Mouse (Mus musculus): ENCODE measurements around the gene Dact1. TPM values are rescaled to one million over a fixed set of nuclear protein-coding genes. Genes with fewer than 3 reads are reported as not detected.

Dact1 gene
- 26.6 and 28.6 TPM in 2 replicates for polyA plus RNA-seq (2014; fragmentation: Nextera tagmentation; extraction: Ambion mirVana)

GRCm38 (mm10) chr12:71309581-71310067, at the start of gene Dact1:
TSS of gene Dact1 (plus strand) at chr12:71309884.
- no peaks in the 10 kb centered on the region for H3K9me3 ChIP-seq (replicated peaks; ENCODE audit: control insufficient read depth, low read length)
- H3K4me3 ChIP-seq (ENCODE audit: low read depth, low read length), result peak within 1 kb of the TSS; percentile 88
- H3K9ac ChIP-seq (replicated peaks; ENCODE audit: low read length), result peak within 1 kb of the TSS; percentile 93
- peak within 1 kb of the TSS; percentile 81 for H3K4me2 ChIP-seq (ENCODE audit: low read depth, low read length)
- peak within 1 kb of the TSS; percentile 94 for H3K27ac ChIP-seq (replicated peaks; ENCODE audit: low read depth, low read length)
- no peaks in the 10 kb centered on the region; the same call in none of the 2 replicates for H3K4me1 ChIP-seq (ENCODE audit: control insufficient read depth, insufficient read depth, low read length)
- H3K36me3 ChIP-seq (replicated peaks; ENCODE audit: control insufficient read depth, insufficient read depth, low read depth, low read length), result no peaks in the 10 kb centered on the region; the same call in 1 of the 2 replicates
- DNase-seq (ENCODE audit: low spot score) (peak; percentile 91), ATAC-seq (replicated peaks; ENCODE audit: insufficient number of reproducible peaks, low FRiP score, low TSS enrichment, low read depth) (peak; percentile 84)
- under 1% methylated on average over 48 of the region's 76 CpGs for WGBS
- H3K27me3 ChIP-seq (ENCODE audit: control insufficient read depth, insufficient read depth, low read length), result no peaks in the 10 kb centered on the region

- H3K9ac ChIP-seq (replicated peaks; ENCODE audit: low read length), result no peak overlapping the region
- ATAC-seq (replicated peaks; ENCODE audit: insufficient number of reproducible peaks, low FRiP score, low TSS enrichment, low read depth), result no peak
- no peaks in the 10 kb centered on the region for H3K9me3 ChIP-seq (replicated peaks; ENCODE audit: control insufficient read depth, low read length)
- no peak overlapping the region for H3K4me2 ChIP-seq (ENCODE audit: low read depth, low read length)
- 88% methylated on average over 4 of the region's 4 CpGs for WGBS
- no peaks in the 10 kb centered on the region for H3K27me3 ChIP-seq (ENCODE audit: control insufficient read depth, insufficient read depth, low read length)
- H3K4me1 ChIP-seq (ENCODE audit: control insufficient read depth, insufficient read depth, low read length), result no peaks in the 10 kb centered on the region
- no peak overlapping the region for H3K4me3 ChIP-seq (ENCODE audit: low read depth, low read length)
- no peak overlapping the region for H3K27ac ChIP-seq (replicated peaks; ENCODE audit: low read depth, low read length)
- no peaks in the 10 kb centered on the region for H3K36me3 ChIP-seq (replicated peaks; ENCODE audit: control insufficient read depth, insufficient read depth, low read depth, low read length)
- no peak for DNase-seq (ENCODE audit: low spot score)
These were observed 45.5 kb upstream of the Dact1 start for GRCm38 (mm10) chr12:71264211-71264610.

DNA sequence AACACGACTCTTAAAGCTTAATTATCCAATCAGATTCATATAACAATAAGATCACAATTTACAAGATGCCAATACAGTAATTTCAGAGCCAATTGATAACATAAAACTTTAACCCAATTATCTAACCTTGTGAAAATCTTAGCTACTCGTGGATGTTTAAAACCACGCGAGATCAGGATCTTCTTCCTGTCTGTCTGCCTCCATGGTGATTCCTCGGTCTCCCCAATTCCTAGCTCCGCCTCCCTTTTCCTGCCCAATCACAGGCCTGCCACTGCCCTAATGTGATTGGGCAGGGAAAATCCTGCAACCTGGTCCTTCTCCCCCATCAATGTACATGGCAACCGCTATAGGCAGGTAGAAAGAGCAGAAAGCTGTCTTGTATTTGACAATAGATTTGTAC, 40.3 kb upstream of the Dact1 start:
- WGBS, result 88% methylated on average over 7 of the region's 7 CpGs
- no peaks in the 10 kb centered on the region for H3K36me3 ChIP-seq (replicated peaks; ENCODE audit: control insufficient read depth, insufficient read depth, low read depth, low read length)
- H3K27me3 ChIP-seq (ENCODE audit: control insufficient read depth, insufficient read depth, low read length), result no peaks in the 10 kb centered on the region
- H3K4me3 ChIP-seq (ENCODE audit: low read depth, low read length), result no peak overlapping the region
- no peaks in the 10 kb centered on the region for H3K4me1 ChIP-seq (ENCODE audit: control insufficient read depth, insufficient read depth, low read length)
- H3K9ac ChIP-seq (replicated peaks; ENCODE audit: low read length), result no peak overlapping the region
- H3K4me2 ChIP-seq (ENCODE audit: low read depth, low read length), result no peak overlapping the region
- no peak overlapping the region for H3K27ac ChIP-seq (replicated peaks; ENCODE audit: low read depth, low read length)
- no peak for ATAC-seq (replicated peaks; ENCODE audit: insufficient number of reproducible peaks, low FRiP score, low TSS enrichment, low read depth)
- no peaks in the 10 kb centered on the region for H3K9me3 ChIP-seq (replicated peaks; ENCODE audit: control insufficient read depth, low read length)
- DNase-seq (ENCODE audit: low spot score), result no peak

GRCm38 (mm10) chr12:71271131-71271530, 38.6 kb upstream of the Dact1 start:
- Histone ChIP-seq H3K9me3 (replicated peaks; ENCODE audit: control insufficient read depth, low read length) (no peaks in the 10 kb centered on the region), H3K27ac (replicated peaks; ENCODE audit: low read depth, low read length) (no peak overlapping the region), H3K4me3 (ENCODE audit: low read depth, low read length) (no peak overlapping the region), H3K27me3 (ENCODE audit: control insufficient read depth, insufficient read depth, low read length) (no peaks in the 10 kb centered on the region), H3K4me1 (ENCODE audit: control insufficient read depth, insufficient read depth, low read length) (no peaks in the 10 kb centered on the region), H3K36me3 (replicated peaks; ENCODE audit: control insufficient read depth, insufficient read depth, low read depth, low read length) (no peaks in the 10 kb centered on the region), H3K9ac (replicated peaks; ENCODE audit: low read length) (no peak overlapping the region), H3K4me2 (ENCODE audit: low read depth, low read length) (no peak overlapping the region)
- DNase-seq (ENCODE audit: low spot score) (no peak), ATAC-seq (replicated peaks; ENCODE audit: insufficient number of reproducible peaks, low FRiP score, low TSS enrichment, low read depth) (no peak)
- WGBS, result 71% methylated on average over 5 of the region's 5 CpGs

DNA sequence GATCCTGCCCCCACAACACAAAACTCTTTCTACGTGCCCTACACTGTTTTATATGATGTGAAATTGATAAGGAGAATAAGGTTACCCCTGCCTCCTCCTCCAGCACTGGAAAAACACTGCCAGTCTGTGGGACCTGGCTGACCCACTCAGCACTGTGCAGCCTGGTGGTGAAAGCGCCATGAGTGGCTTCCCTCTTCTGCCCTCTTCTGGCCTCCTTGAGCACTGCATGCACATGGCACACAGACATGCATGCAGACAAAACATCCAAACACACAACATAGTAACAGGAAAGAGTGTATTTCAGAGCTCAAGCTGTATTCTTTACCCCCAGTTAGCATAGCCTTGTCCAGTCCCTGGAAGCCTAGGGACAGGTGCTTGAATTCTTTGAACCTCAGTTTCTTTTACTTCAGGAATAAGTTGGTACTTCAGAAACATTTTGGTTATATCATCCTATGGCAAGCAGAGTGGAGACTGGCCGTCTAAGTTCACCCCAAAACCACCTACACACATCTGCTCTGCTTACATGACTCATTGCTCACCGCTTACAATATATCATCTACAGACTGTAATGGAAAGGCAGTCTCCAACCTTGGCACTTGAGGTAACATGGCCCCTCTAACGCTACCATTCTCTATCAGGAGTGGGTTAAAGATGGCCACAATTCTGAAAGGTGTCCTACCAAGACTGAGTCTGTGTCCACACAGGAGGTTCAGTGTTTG, 35.0 kb upstream of the Dact1 start:
- ATAC-seq (replicated peaks; ENCODE audit: insufficient number of reproducible peaks, low FRiP score, low TSS enrichment, low read depth) (no peak), DNase-seq (ENCODE audit: low spot score) (no peak)
- Histone ChIP-seq H3K4me3 (ENCODE audit: low read depth, low read length) (no peak overlapping the region), H3K4me2 (ENCODE audit: low read depth, low read length) (no peak overlapping the region), H3K27me3 (ENCODE audit: control insufficient read depth, insufficient read depth, low read length) (no peaks in the 10 kb centered on the region), H3K27ac (replicated peaks; ENCODE audit: low read depth, low read length) (no peak overlapping the region), H3K4me1 (ENCODE audit: control insufficient read depth, insufficient read depth, low read length) (no peaks in the 10 kb centered on the region), H3K9me3 (replicated peaks; ENCODE audit: control insufficient read depth, low read length) (no peaks in the 10 kb centered on the region), H3K9ac (replicated peaks; ENCODE audit: low read length) (no peak overlapping the region), H3K36me3 (replicated peaks; ENCODE audit: control insufficient read depth, insufficient read depth, low read depth, low read length) (no peaks in the 10 kb centered on the region)
- WGBS, result 89% methylated on average over 5 of the region's 5 CpGs

DNA sequence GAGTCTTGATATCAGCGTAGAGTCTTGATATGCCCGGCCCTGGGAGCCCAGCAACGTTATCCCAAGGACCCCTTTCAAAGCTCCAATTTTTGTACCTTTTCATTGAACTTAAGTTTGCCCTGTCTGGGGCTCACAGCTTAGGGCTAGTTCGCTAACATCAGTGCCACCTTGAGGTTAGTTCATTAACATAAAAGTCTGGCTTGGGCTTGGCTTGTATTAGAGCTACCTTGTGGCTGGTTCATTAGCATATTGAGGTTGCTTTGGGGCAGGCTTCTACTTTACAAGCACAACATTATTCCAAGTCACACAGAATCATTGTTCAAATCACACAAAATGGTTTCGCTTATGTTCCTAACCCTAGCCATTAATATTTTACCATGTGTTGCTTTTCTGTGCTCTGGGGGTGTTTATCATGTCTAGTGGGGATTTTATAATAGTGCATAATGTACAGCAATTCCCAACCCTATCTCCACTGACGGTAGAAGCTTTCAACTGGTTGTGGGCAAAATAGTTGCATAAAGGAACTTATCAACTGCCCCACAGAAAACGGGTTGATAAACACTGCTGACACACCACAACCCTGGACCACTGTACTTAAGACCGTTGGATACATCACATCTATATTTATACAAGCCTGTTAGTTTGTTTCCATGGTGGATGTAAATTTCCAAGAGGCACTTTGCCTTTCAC, 33.6 kb upstream of the Dact1 start:
- Histone ChIP-seq H3K27ac (replicated peaks; ENCODE audit: low read depth, low read length) (no peak overlapping the region), H3K36me3 (replicated peaks; ENCODE audit: control insufficient read depth, insufficient read depth, low read depth, low read length) (no peaks in the 10 kb centered on the region), H3K4me3 (ENCODE audit: low read depth, low read length) (no peak overlapping the region), H3K4me1 (ENCODE audit: control insufficient read depth, insufficient read depth, low read length) (no peaks in the 10 kb centered on the region), H3K4me2 (ENCODE audit: low read depth, low read length) (no peak overlapping the region), H3K9ac (replicated peaks; ENCODE audit: low read length) (no peak overlapping the region), H3K9me3 (replicated peaks; ENCODE audit: control insufficient read depth, low read length) (no peaks in the 10 kb centered on the region), H3K27me3 (ENCODE audit: control insufficient read depth, insufficient read depth, low read length) (no peaks in the 10 kb centered on the region)
- DNase-seq (ENCODE audit: low spot score) (no peak), ATAC-seq (replicated peaks; ENCODE audit: insufficient number of reproducible peaks, low FRiP score, low TSS enrichment, low read depth) (no peak)
- 89% methylated on average over 8 of the region's 8 CpGs for WGBS

DNA sequence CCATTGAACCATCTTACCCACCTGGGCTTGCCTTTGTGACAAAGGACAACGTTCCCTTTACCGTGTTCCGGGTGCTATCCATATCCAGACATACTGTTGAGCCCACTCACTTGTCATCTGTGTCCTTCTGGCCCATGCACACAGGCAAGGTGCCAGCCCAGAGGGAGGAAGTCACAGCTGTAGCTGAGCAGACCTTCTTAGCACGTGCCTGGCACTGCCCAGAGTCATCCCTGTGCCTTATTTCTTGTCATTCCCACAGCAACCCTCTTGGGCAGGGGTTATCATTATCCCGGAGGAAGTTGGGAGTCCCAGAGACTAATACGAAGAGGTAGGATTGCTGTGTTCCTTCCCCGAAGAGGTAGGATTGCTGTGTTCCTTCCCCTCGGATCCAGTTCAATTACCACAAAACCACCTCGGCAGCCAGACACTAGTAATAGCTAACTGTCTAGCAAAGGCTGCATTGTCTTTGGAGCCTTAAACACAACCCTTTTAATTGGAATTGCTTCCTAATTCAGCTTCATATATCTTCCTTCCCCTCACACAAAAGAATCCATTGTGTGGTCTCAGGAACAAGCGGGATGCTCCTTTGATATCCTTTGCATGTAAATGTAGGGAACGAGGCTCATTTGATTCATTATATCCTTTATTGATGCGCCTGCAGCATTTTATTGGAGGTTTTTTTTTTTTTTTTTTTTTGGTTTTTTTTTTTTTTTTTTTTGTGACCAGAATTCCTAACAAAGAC, 30.0 kb upstream of the Dact1 start:
- Histone ChIP-seq H3K4me3 (ENCODE audit: low read depth, low read length) (no peak overlapping the region), H3K4me2 (ENCODE audit: low read depth, low read length) (no peak overlapping the region), H3K9me3 (replicated peaks; ENCODE audit: control insufficient read depth, low read length) (no peaks in the 10 kb centered on the region; the same call in 1 of the 2 replicates), H3K9ac (replicated peaks; ENCODE audit: low read length) (no peak overlapping the region), H3K36me3 (replicated peaks; ENCODE audit: control insufficient read depth, insufficient read depth, low read depth, low read length) (no peaks in the 10 kb centered on the region), H3K4me1 (ENCODE audit: control insufficient read depth, insufficient read depth, low read length) (no peaks in the 10 kb centered on the region), H3K27ac (replicated peaks; ENCODE audit: low read depth, low read length) (no peak overlapping the region), H3K27me3 (ENCODE audit: control insufficient read depth, insufficient read depth, low read length) (no peaks in the 10 kb centered on the region)
- 52% methylated on average over 12 of the region's 12 CpGs for WGBS
- ATAC-seq (replicated peaks; ENCODE audit: insufficient number of reproducible peaks, low FRiP score, low TSS enrichment, low read depth) (no peak), DNase-seq (ENCODE audit: low spot score) (no peak)

Measured in embryonic facial prominence, embryonic 11.5 days (tissue).